Mouse (Mus musculus) frontal cortex, postnatal 36 days (tissue): Measurements from ENCODE around the gene Dcaf6.
"Not testable (repeated sequence)": the region's sequence is repeated elsewhere in the genome, so short reads cannot be mapped to it uniquely, and the experiment has no call there.

ENCODE experiments used
- DNase-seq, 2 experiments: peaks; one replicate each; pipeline ENCODE4 v3.0.0; 2022; ENCODE audit warnings: low spot score in 2 of 2

Dcaf6 gene

DNA sequence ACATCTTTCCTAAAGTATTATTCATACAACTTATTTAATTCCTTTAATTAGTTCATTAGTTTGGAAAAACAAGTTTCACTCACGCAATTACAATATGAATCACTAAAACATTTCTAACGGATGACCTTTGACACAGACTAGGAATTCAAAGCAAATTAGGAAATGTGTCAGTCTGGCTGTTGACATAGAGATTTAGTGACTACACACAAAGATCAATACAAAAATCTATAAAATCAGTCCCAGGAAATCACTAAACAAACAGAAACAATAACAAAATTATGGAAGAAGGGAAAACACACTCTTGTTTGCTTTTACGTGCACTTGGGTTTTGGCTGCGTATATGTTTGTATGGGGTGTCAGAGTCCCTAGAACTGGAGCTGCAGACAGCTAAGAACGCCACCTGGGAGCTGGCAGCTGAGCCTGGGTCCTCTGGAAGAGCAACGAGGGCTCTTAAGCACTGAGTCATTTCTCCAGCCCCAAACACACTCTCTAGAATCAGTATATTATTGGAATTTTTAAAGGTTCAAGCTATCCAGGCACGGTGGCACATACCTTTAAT, 38.8 kb downstream of the Dcaf6 start:
- no peak for DNase-seq

DNA sequence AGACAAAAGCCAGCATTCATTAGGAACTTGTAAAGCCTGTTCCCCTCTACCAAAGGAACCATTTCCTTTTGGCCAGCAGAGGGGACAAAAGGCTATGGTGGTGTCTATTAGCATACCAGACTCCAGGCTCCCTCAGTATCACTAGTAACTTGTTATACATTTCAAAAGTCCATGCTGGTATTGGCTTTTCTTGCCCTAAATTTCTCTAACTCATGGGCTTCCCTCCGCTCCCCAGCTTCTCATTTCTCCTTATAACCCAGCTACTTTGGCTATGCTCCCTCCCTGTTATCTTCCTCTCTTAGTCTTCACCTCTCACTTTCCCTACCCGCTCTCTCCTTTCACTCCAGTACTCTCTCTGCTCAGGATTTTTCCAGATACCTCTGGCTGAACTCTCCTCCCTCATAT, 63.9 kb downstream of the Dcaf6 start:
- DNase-seq, result no peak

DNA sequence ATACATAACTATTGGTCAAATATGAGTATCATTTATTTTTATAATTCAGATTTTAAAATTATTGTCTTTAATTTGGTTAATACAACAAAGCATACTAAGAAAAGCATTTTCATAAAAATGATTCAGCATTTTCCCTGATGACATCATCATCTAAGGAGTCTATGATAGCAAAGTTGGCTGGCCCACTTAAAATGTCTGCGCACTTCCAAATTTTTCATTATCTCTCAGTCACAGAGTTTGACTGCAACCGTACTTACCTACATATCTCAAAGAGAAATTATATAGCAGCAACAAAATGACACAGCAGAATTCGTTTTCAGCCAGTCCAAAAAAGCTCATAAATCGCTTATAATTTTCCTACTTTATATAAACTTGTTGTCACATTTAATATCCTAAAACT, 64.3 kb downstream of the Dcaf6 start:
- no peak for DNase-seq

GRCm38 (mm10) chr1:165394836-165395235, 65.4 kb downstream of the Dcaf6 start:
- DNase-seq, result no peak

DNA sequence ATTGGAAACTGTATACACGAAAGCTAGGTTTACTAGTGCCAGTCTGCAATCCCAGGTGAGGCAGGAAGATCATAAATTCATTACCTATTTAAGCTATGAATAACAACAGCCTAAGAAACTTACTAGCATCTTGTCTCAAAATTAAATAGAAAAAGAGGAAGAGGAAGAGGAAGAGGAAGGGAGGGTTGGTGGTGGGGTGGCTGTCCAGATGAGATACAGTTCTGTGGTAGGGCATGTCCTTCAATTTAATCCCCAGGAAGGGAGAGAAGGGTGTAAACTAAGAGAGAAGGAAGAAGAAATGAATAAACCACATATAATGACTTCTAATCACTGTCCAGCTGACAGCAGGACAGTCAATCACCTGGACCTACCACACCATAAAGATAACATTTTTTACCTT, 67.2 kb downstream of the Dcaf6 start:
- no peak for DNase-seq

- DNase-seq, result no peak
Observed at GRCm38 (mm10) chr1:165388716-165389115, 71.6 kb downstream of the Dcaf6 start.

GRCm38 (mm10) chr1:165386525-165386923, 73.8 kb downstream of the Dcaf6 start:
- DNase-seq, result no peak

DNA sequence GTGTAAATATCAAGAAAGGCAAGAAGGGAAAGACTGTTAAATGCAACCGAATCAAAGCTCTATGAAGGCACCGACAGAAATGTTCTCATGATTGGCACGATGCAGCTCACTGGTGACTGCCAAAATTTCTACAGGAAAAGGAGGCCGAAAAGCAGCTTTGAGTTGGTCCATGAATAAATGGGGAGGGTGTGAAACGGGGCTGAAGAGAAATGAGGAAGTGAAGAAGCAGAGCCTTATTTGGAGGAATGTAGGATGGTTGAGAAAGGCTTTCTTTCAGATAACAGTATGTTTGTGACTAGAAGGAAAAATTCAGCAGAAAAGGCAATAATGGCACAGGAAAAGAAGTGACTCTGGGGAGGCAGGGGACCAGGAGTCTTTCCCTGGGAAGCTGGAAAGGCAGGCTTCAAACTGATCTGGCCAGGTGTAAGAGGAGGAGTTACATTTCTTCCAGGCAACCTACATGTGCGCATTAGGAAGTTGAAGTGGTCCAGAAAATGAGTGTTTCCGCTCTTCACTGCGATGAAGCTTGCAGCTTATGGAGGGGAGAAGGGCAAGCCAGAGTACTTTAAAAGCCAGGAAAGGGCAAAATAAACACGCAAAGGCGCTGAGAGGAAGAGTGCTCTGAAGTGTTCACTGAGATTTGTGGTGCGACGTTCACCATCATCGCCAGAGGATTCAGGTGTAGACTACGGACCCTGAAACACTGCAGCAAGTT, 74.3 kb downstream of the Dcaf6 start:
- DNase-seq, result peak in 1 of 2 experiments; percentile 37

- no peak for DNase-seq
Observed at GRCm38 (mm10) chr1:165373839-165374238, 86.4 kb downstream of the Dcaf6 start.

GRCm38 (mm10) chr1:165370990-165371389, 89.3 kb downstream of the Dcaf6 start:
- DNase-seq, result no peak

DNA sequence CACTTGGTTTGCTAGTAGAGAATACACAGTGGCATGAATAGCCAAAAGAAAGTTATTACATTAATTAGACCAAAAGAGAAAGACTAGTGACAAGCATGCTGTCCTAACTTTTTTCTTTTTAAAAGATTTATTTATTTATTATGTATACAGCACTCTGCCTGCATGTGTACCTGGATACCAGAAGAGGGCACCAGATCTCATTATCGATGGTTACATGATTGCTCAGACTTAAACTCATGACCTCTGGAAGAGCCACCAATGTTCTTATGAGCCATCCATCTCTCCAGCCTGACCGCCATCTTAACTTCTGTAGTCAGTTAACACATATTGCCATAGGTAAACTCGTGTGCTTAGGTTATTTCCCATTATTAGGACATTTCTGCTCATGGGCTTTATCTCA, 95.2 kb downstream of the Dcaf6 start:
- no peak for DNase-seq

DNA sequence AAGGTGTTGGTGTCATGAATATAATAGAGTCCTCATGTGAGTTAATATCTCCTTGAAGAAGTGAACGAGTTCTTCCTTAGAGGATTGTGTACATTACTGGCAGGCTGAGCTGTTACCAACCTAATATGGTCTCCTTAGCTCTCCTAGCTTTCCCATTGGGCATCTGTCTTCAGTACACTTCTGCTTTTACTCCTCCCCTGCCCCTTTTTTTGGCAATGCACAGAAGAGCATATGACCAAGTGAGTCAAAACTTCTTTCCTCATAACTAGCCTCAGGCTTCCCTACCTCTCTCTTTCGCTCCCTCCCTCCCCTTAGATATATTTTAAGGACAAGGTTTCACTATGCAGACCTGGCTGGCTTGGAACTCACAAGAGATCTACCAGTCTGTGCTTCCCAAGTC, 97.0 kb downstream of the Dcaf6 start:
- DNase-seq, result no peak

DNA sequence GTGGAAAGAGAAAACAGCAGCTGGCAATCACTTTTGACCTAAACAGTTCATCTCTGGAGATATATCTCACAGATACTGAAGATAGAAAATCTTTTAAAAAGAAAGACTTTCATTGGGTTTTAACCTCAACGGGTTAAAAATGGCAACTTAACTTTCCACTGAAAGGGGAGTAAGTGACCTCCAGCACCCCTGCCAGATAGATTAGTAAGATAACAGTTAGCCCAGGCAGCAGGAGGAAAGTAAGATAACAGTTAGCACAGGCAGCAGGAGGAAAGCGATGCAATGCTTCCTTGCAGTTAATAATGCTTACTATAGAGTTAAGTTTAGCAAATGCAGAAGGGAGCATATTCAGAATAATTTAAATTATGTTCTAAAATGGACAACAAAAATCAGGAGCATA, 103.9 kb downstream of the Dcaf6 start:
- DNase-seq, result no peak

DNA sequence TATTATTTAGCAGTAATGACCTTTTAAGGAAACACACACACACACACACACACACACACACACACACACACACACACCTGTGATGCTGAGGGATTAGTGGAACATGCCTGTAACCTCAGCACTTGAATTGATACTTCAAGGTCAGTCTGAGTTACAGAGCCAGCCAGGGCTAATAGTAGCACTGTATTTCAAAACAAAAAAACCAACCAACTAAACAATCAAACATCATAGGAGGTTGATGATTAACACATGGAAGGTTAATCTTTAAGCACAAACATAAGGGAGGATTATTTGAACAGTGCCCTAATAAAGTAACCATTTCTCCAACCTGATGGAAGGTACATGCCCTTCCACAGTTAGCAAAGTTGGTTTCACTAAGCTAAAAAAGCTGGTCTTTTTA, 111.6 kb downstream of the Dcaf6 start:
- DNase-seq, result no peak

DNA sequence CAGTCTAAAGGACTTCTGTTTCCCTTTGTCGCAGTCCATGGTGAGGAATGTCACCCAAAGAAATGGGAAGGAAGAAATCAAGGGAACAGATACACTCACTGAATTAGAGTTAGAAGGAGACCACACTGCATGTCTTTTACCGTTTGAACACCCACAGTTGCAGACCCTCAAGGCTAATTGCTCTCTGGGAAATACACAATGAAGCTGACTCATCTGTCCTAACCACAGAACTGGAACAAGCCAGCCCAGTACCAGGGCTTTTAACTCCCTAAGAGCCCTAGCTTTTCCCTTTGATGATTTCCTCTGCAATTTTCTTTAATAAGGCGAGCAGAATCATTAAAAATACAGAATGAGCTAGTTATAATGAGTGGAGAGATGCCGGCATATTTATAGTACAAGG, 115.8 kb downstream of the Dcaf6 start:
- no peak for DNase-seq

DNA sequence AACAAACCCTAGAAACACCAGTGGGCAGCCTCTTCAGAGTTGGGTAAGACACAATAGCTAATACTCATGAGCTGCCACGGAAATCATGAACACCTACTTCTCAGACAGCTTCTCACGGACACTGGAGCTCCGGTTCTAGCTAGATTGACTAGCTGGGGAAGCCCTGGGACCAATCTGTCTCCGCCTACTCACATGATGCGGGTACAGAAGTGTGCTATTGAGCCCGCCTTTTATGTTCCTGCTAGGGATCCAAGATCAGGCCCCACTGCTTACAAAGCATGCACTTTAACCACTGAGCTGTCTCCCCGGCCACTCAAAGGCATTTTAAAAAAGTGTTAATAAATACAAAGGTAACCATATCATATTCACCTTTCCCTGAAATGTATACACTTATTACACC, 118.1 kb downstream of the Dcaf6 start:
- no peak for DNase-seq

GRCm38 (mm10) chr1:165332797-165333196, 127.5 kb downstream of the Dcaf6 start:
- DNase-seq, result no peak

GRCm38 (mm10) chr1:165330859-165331258, 129.4 kb downstream of the Dcaf6 start:
- no peak for DNase-seq

GRCm38 (mm10) chr1:165328384-165329289, 131.6 kb downstream of the Dcaf6 start:
- DNase-seq, result not testable (repeated sequence)

- no peak for DNase-seq
Observed at GRCm38 (mm10) chr1:165327831-165328230, 132.4 kb downstream of the Dcaf6 start.

GRCm38 (mm10) chr1:165327370-165327769, 132.9 kb downstream of the Dcaf6 start:
- DNase-seq, result no peak

DNA sequence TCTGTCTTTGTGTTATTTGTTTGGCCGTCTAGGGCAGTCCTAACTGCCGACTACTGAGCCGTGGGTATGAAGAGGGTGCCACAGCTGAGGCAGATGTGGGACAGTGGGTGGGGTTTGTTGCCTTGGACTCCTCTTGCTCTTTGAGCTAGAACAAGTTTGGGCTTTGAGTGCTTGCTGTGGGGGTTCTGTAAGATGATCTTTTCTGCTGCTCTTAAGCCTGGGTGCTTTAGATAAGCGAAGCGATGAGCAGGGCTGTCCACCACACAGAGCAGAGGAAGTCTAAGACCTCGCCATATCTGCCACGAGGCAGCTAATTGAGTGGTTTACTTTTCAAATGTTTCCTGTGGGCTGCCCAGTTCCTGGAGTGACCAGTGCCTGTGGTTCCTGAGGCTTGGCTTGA, 137.3 kb downstream of the Dcaf6 start:
- DNase-seq, result no peak

GRCm38 (mm10) chr1:165321891-165322290, 138.4 kb downstream of the Dcaf6 start:
- DNase-seq, result no peak
